Mouse (Mus musculus): ENCODE results near the gene Rfx5. TPM values are rescaled to one million over a fixed set of nuclear protein-coding genes. Genes with fewer than 3 reads are reported as not detected.
"Not testable (repeated sequence)": the region's sequence is repeated elsewhere in the genome, so short reads cannot be mapped to it uniquely, and the experiment has no call there.

Rfx5 gene
- 12.0 and 13.3 TPM in 2 replicates for polyA plus RNA-seq (2016; fragmentation: Nextera tagmentation; extraction: Ambion mirVana)

DNA sequence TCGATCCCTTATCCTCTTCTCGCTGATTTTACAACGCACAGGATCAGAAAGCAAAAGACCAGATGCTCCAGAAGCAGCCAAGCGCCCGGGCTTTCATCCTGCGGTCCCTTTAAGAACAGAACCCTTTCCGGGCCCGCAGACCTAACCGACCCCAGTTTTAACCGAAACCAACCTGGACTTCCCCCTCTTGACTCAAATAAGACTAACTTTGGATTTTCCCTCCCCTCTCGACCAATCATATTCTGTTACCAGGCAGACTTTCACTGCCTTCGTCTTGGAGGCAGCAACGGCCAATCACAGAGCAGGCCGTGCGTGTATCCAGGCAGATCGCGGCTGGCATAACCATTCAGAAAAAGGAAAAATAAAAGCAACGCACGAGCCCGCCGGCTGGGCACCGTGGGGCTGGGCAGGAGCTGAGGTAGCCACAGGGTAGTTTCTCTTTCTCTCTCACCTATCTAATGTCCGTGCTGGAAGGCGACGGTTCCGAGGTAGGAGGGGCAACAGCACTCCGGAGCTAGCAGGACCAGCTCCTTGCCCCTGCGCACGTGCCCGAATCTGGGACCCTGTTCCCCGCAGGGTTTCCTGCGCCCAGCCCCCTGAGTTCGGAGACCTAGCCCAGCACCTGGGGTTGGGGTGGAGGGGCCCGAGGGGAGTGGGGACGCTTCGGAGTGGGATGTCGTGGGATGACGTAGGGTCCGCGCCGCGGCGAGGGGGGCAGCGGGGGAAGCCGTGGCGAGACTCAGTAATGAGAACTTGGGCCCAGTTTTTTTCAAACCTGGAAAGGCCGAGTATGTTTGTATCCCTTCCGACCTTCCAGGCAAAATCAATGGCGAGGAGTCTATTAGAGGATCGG is at the start of gene Rfx5:
Rfx5 (plus strand) TSS at position 312 of the 853 bp plus-strand sequence.
- Histone ChIP-seq H3K9me3 (no peaks in the 10 kb centered on the region), H3K27ac (peak within 1 kb of the TSS; percentile 95), H3K4me1 (peaks cover 9% of the 10 kb centered on the region; the same call in 1 of the 2 replicates), H3K4me3 (peak within 1 kb of the TSS; percentile 69), H3K36me3 (peaks cover 39% of the 10 kb centered on the region), H3K9ac (peak within 1 kb of the TSS; percentile 79), H3K4me2 (replicated peaks) (peak within 1 kb of the TSS; percentile 47), H3K27me3 (no peaks in the 10 kb centered on the region)
- under 1% methylated on average over 50 of the region's 50 CpGs for WGBS
- ATAC-seq (ENCODE audit: insufficient number of reproducible peaks, insufficient read depth, low FRiP score, low TSS enrichment), result peak; percentile 95

DNA sequence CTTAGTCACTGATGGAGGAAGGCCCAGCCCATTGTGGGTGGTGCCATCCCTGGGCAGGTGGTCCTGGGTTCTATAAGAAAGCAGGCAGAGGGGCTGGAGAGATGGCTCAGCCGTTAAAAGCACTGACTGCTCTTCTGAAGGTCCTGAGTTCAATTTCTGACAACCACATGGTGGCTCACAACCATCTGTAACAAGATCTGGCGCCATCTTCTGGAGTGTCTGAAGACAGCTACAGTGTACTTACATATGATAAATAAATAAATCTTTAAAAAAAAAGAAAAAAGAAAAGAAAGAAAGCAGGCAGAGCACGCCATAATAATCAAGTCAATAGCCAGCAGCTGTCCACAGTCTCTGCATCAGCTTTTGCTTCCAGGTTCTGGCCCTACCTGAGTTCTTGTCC is 49.1 kb upstream of the Rfx5 start:
- H3K27ac ChIP-seq, result not testable (repeated sequence)

DNA sequence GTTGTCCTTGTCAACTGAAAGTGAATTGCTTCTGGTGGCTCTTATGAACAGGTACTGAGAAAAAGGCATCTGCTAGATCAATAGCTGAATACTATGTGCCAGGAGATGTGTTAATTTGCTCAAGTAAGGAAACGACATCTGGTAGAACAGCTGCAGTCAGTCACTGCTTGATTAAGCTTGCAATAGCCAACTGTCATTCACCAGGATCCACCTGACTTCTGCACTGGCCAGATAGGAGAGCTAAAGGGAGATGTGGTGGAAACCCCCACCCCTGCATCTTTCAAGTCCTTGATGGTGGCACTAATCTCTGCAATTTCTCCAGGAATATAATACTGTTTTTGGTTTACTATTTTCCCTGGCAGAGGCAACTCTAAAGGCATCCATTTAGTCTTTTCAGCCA is 47.4 kb upstream of the Rfx5 start:
- H3K27me3 ChIP-seq, result no peaks in the 10 kb centered on the region
- no peak overlapping the region for H3K27ac ChIP-seq
- no peaks in the 10 kb centered on the region for H3K36me3 ChIP-seq
- H3K4me1 ChIP-seq, result no peaks in the 10 kb centered on the region
- no peaks in the 10 kb centered on the region for H3K9me3 ChIP-seq
- no peak overlapping the region for H3K9ac ChIP-seq
- 53% methylated on average over 1 of the region's 1 CpGs for WGBS
- H3K4me2 ChIP-seq (replicated peaks), result no peak overlapping the region
- no peak overlapping the region for H3K4me3 ChIP-seq
- no peak for ATAC-seq (ENCODE audit: insufficient number of reproducible peaks, insufficient read depth, low FRiP score, low TSS enrichment)

More for the DNA sequence above, 49.1 kb upstream of the Rfx5 start:
- not testable (repeated sequence) for H3K9ac ChIP-seq; H3K36me3 ChIP-seq; H3K4me2 ChIP-seq (replicated peaks); H3K4me3 ChIP-seq; H3K4me1 ChIP-seq; H3K9me3 ChIP-seq; H3K27me3 ChIP-seq; ATAC-seq (ENCODE audit: insufficient number of reproducible peaks, insufficient read depth, low FRiP score, low TSS enrichment)
- 66% methylated on average over 3 of the region's 3 CpGs for WGBS

DNA sequence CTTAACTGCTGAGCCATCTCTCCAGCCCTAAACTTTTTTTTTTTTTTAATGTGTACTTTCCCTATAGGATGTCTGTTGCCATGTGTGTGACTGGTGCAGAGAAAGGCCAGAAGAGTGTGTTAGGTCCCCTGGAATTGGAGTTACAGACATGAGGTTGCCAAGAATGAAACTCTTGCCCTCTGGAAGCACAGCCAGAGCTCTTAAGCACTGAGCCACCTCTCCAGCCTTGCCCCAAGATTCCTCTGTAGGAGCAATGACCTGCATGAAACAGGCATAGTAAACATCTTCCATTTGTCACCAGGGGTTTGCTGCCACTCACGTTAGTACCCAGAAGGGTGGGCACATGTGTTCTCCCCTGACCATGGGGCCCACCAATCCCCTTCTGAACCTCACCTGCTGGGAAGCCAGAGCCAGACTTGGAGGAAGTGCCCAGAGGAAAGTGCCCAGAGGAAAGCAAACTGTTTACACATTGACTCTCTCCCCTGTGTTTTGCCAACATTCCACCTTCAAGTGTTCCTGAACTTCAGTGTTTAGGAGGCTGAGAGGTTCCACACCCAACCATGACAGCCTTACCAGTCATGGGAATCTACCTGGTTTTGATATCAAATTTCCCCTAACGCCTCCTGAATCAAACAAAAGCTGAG is 42.7 kb upstream of the Rfx5 start:
- H3K4me3 ChIP-seq, result no peak overlapping the region

DNA sequence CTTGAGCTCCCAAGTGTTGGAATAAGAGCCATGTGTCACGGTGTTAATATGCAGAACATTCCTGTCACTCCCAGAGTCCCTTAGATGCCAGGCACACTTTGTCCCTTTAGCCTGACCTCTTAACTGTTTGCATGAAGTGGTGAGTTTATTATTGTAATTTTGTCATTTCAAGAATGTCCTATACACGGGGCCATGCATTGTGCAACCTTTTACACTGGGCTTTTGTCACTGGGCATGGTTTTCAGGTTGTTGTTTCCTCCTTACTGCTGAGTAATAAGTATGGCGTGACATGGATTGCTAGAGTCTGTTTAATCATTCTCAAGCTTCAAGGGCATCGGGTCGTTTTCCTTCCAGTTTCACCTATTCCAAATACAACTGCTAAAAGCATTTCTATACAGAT is 40.1 kb upstream of the Rfx5 start:
- ATAC-seq (ENCODE audit: insufficient number of reproducible peaks, insufficient read depth, low FRiP score, low TSS enrichment), result no peak
- H3K27ac ChIP-seq, result no peak overlapping the region
- no peak overlapping the region for H3K4me2 ChIP-seq (replicated peaks)
- H3K9ac ChIP-seq, result no peak overlapping the region
- no peaks in the 10 kb centered on the region for H3K4me1 ChIP-seq
- H3K4me3 ChIP-seq, result no peak overlapping the region
- no peaks in the 10 kb centered on the region for H3K9me3 ChIP-seq
- H3K36me3 ChIP-seq, result no peaks in the 10 kb centered on the region
- WGBS, result 76% methylated on average over 5 of the region's 5 CpGs
- no peaks in the 10 kb centered on the region for H3K27me3 ChIP-seq

More for the DNA sequence above, 42.7 kb upstream of the Rfx5 start:
- no peaks in the 10 kb centered on the region for H3K4me1 ChIP-seq
- H3K36me3 ChIP-seq, result no peaks in the 10 kb centered on the region
- no peaks in the 10 kb centered on the region for H3K27me3 ChIP-seq
- no peak overlapping the region for H3K9ac ChIP-seq
- no peak for ATAC-seq (ENCODE audit: insufficient number of reproducible peaks, insufficient read depth, low FRiP score, low TSS enrichment)
- no peak overlapping the region for H3K27ac ChIP-seq
- no peaks in the 10 kb centered on the region for H3K9me3 ChIP-seq
- no peak overlapping the region for H3K4me2 ChIP-seq (replicated peaks)
- 73% methylated on average over 2 of the region's 2 CpGs for WGBS

DNA sequence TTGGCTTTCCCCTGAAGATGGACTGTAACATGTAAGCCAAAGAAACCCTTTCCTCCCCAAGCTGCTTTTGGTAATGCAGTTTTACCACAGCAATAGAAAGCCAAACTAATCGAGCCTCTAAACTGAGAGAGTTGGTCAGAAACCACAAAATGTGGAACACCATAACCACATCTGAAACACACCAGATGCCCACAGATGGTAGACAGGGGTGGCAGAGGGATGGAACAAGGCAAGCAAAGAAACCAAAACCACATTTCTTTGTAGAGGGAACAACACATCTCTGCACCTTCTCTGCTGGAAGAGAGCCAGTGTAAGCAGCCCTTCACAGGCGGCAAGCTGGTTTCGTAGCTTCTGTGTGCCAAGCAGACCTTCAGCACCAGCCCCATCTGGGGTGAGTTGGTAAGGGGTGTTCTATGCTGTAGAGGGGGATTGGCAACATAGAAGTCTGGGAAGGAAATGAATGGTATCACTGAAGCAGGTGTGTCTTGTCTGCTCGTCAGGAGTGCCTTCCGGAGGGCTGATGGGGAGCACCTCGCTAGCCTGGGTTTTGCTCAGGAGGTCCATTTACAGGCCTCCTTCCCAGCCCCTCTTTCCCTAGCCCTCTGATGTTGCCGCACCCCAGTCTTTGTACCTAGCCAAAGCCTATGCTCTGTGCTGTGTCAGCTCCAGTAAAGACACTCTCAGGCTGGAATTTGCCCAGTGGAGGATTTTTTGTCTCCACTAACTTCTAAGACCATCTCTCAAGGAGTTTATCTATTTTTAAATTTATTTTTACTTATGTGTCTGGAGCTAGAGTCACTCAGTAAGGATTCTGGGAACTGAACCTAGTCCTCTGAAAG is 37.8 kb upstream of the Rfx5 start:
- 83% methylated on average over 7 of the region's 7 CpGs for WGBS
- H3K36me3 ChIP-seq, result no peaks in the 10 kb centered on the region
- H3K4me3 ChIP-seq, result no peak overlapping the region
- H3K27me3 ChIP-seq, result no peaks in the 10 kb centered on the region
- no peaks in the 10 kb centered on the region for H3K4me1 ChIP-seq
- ATAC-seq (ENCODE audit: insufficient number of reproducible peaks, insufficient read depth, low FRiP score, low TSS enrichment), result no peak
- H3K27ac ChIP-seq, result no peak overlapping the region
- H3K9ac ChIP-seq, result no peak overlapping the region
- no peak overlapping the region for H3K4me2 ChIP-seq (replicated peaks)
- no peaks in the 10 kb centered on the region for H3K9me3 ChIP-seq

DNA sequence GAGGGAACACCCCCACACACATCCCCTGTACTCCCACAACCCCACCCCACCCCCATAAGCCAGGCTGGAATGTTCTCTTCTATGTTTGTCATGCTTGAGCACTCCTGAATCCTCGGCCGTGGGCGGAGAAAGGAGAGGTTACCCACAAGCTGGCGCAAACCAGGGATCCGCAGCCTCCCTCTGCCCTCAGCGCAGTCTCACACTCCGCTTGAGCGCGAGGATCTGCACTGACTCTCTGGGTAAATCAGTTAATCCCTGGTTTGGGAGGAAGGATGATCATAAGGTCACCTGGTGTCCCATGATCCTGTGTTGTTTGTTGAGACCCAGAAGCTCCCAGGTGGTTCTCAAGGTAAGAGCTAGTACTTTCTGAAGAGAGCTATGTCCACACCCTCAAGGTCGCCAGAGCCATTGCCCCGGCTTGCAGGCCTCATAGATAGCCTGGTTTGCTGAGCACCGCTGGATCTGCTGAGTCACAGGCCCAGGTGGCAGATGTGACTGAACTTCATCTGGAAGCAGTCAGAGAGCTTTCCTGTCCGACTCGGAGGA is 36.0 kb upstream of the Rfx5 start:
- ATAC-seq (ENCODE audit: insufficient number of reproducible peaks, insufficient read depth, low FRiP score, low TSS enrichment), result no peak
- Histone ChIP-seq H3K4me1 (no peaks in the 10 kb centered on the region), H3K27ac (no peak overlapping the region), H3K4me3 (no peak overlapping the region), H3K4me2 (replicated peaks) (no peak overlapping the region), H3K9ac (no peak overlapping the region), H3K9me3 (no peaks in the 10 kb centered on the region), H3K36me3 (no peaks in the 10 kb centered on the region), H3K27me3 (no peaks in the 10 kb centered on the region)
- 58% methylated on average over 14 of the region's 14 CpGs for WGBS

DNA sequence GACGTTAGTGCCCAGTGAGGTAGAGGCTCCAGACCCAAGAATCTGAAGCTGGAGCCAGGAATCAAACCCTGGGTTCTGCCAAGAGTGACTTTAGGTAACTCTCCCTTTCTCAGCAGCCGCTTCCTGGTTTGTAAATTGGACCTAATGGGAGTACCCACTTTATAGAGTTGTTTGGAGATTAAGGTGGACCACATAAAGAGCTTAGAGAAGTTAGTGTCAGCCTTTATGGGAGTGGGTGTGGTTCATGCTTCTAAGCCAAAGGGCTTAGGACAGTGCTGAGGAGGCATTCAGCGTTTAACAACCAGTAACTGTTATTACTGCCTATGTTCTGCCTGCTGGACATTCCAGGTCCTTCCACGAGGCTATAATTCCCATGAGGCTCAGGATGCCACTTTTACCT is 35.0 kb upstream of the Rfx5 start:
- 71% methylated on average over 4 of the region's 4 CpGs for WGBS
- Histone ChIP-seq H3K9ac (no peak overlapping the region), H3K36me3 (no peaks in the 10 kb centered on the region), H3K4me1 (no peaks in the 10 kb centered on the region), H3K9me3 (no peaks in the 10 kb centered on the region), H3K4me2 (replicated peaks) (no peak overlapping the region), H3K27me3 (no peaks in the 10 kb centered on the region), H3K27ac (no peak overlapping the region), H3K4me3 (no peak overlapping the region)
- no peak for ATAC-seq (ENCODE audit: insufficient number of reproducible peaks, insufficient read depth, low FRiP score, low TSS enrichment)

DNA sequence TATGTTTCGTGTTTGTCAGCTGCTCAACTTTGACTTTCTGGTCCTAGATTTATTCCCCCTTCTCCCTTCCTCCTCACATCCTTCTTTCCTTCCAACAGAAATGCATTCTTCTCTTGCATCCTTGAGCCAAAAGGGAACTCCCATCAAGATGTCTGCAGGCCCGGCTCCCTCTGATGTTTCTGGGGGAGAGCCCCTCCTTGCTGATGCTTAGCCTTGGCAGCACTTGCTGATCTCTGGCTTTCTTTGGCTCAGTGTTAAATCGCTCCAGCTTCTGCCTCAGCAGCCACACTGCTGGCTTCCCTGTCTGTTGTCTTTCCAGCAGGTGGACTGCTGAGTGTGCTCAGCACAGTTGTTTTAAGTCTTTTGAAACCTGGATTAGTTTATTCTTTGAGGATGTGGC is 32.8 kb upstream of the Rfx5 start:
- Histone ChIP-seq H3K4me3 (no peak overlapping the region), H3K36me3 (no peaks in the 10 kb centered on the region), H3K4me2 (replicated peaks) (no peak overlapping the region), H3K9ac (no peak overlapping the region), H3K27ac (no peak overlapping the region), H3K4me1 (no peaks in the 10 kb centered on the region), H3K9me3 (no peaks in the 10 kb centered on the region), H3K27me3 (no peaks in the 10 kb centered on the region)
- ATAC-seq (ENCODE audit: insufficient number of reproducible peaks, insufficient read depth, low FRiP score, low TSS enrichment), result no peak
- WGBS, result 58% methylated on average over 3 of the region's 3 CpGs

DNA sequence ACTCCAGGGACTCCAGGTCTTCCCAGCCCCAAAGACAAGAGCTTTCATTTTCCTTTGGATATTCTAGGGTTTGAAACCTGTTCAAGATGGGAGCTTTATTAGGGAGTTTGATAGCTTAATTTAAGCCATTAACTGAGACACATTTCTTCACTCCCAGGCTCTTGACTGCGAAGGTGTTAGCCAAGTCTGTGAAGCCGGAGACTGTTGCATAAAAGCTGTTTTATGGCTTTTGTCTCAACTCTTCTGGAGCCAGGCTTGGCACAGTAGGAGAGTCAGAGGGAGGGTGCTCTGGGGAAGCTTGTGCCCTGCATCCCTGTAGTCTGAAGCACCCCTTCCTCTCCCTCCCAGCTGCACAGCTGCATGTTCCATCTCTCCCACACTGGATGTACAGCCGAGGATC is 31.5 kb upstream of the Rfx5 start:
- WGBS, result 65% methylated on average over 3 of the region's 3 CpGs
- no peak for ATAC-seq (ENCODE audit: insufficient number of reproducible peaks, insufficient read depth, low FRiP score, low TSS enrichment)
- Histone ChIP-seq H3K9me3 (no peaks in the 10 kb centered on the region), H3K4me1 (no peaks in the 10 kb centered on the region), H3K27ac (no peak overlapping the region), H3K36me3 (no peaks in the 10 kb centered on the region), H3K27me3 (no peaks in the 10 kb centered on the region), H3K4me3 (no peak overlapping the region), H3K4me2 (replicated peaks) (no peak overlapping the region), H3K9ac (no peak overlapping the region)

DNA sequence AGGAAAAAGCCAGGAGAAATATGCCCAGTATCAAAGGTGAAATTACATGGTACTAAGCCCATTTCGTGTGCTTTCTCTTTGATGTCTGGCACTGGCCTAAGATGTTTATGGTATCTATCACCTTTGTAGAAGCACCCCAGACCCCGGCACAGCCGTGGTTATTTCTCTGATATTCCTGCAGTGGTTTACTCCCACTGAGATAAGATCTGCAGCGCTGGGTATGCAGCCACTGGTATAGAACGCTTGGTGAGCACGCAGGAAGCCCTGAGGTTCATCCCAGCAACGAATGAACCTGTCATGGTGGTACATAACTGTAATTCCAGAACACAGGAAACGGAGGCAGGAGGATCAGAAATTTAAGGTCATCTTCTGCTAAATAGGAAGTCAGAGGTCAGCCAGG is 29.2 kb upstream of the Rfx5 start:
- no peaks in the 10 kb centered on the region for H3K27me3 ChIP-seq
- no peaks in the 10 kb centered on the region for H3K9me3 ChIP-seq
- no peak overlapping the region for H3K4me3 ChIP-seq
- no peaks in the 10 kb centered on the region for H3K36me3 ChIP-seq
- no peak overlapping the region for H3K4me2 ChIP-seq (replicated peaks)
- ATAC-seq (ENCODE audit: insufficient number of reproducible peaks, insufficient read depth, low FRiP score, low TSS enrichment), result no peak
- H3K27ac ChIP-seq, result no peak overlapping the region
- no peaks in the 10 kb centered on the region for H3K4me1 ChIP-seq
- WGBS, result 71% methylated on average over 8 of the region's 8 CpGs
- no peak overlapping the region for H3K9ac ChIP-seq

All from embryonic facial prominence, embryonic 12.5 days (tissue).